Mouse (Mus musculus) intestine, embryonic 16.5 days (tissue): ENCODE data around the gene Flvcr1. TPM values are rescaled to one million over a fixed set of nuclear protein-coding genes. Genes with fewer than 3 reads are reported as not detected.

ENCODE experiments used
- ATAC-seq: fragments of 200-750 bp; cut with Nextera tagmentation; 2 replicates; pipeline ENCODE4 v1.8.0; 2017; ENCODE audit warnings: moderate TSS enrichment, moderate library complexity
- H3K27ac ChIP-seq: fragments of 300-500 bp; sonication (generic); 2 replicates; pipeline ENCODE4 v1.5.1; 2014; ENCODE audit warnings: mild to moderate bottlenecking, low read length
- H3K27me3 ChIP-seq: fragments of 300-500 bp; sonication (generic); replicated peaks from 2 replicates; pipeline ENCODE4 v1.6.1; 2014; ENCODE audit warnings: low read length, control low read depth, mixed read lengths; ENCODE audit not compliant: control insufficient read depth, insufficient read depth
- H3K36me3 ChIP-seq: fragments of 300-500 bp; sonication (generic); 2 replicates; pipeline ENCODE4 v1.6.1; 2014; ENCODE audit warnings: low read length, control low read depth; ENCODE audit not compliant: control insufficient read depth, insufficient read depth
- H3K4me1 ChIP-seq: fragments of 300-500 bp; sonication (generic); 2 replicates; pipeline ENCODE4 v1.6.1; 2014; ENCODE audit warnings: low read length, control low read depth, mixed read lengths; ENCODE audit not compliant: control insufficient read depth, insufficient read depth
- H3K4me2 ChIP-seq: fragments of 300-500 bp; sonication (generic); 2 replicates; pipeline ENCODE4 v1.6.1; 2014; ENCODE audit warnings: low read depth, low read length, control low read depth
- H3K4me3 ChIP-seq: fragments of 300-500 bp; sonication (generic); 2 replicates; pipeline ENCODE4 v1.5.1; 2014; ENCODE audit warnings: mild to moderate bottlenecking, low read length
- H3K9ac ChIP-seq: fragments of 300-500 bp; sonication (generic); 2 replicates; pipeline ENCODE4 v1.6.1; 2014; ENCODE audit warnings: low read depth, low read length
- H3K9me3 ChIP-seq: fragments of 300-500 bp; sonication (generic); 2 replicates; pipeline ENCODE4 v1.6.1; 2016; ENCODE audit warnings: low read length, control low read depth; ENCODE audit not compliant: control insufficient read depth
- WGBS: fragments of 180-500 bp; shearing (Covaris S2); extraction: QIAGEN DNeasy Blood & Tissue Kit; methylation state at CpG from one replicate; pipeline ENCODE4 v1.1.7; 2014; 5-methylcytosine and 5-hydroxymethylcytosine counted together
- polyA plus RNA-seq: library from polyadenylated mRNA; unstranded; fragments of >200 nt; fragmentation: Nextera tagmentation; extraction: Ambion mirVana; gene quantifications from 2 replicates; pipeline ENCODE4 v1.2.1, GENCODE M21; 2015

Flvcr1 gene
- polyA plus RNA-seq: 8.4 and 14.2 TPM in 2 replicates

GRCm38 (mm10) chr1:191026021-191026713 lies at the start of gene Flvcr1:
Flvcr1 (minus strand) TSS chr1:191026158.
- Histone ChIP-seq H3K27ac (peak within 1 kb of the TSS; percentile 96), H3K36me3 (no peaks in the 10 kb centered on the region), H3K4me2 (peak within 1 kb of the TSS; percentile 91), H3K4me3 (peak within 1 kb of the TSS; percentile 82), H3K27me3 (no peaks in the 10 kb centered on the region), H3K4me1 (peaks cover 13% of the 10 kb centered on the region), H3K9ac (peak within 1 kb of the TSS; percentile 93), H3K9me3 (no peaks in the 10 kb centered on the region)
- WGBS: under 1% methylated on average over 49 of the region's 50 CpGs
- peak; percentile 98 for ATAC-seq

- Histone ChIP-seq H3K4me2 (no peak overlapping the region), H3K4me3 (no peak overlapping the region), H3K27ac (peak overlapping the region; percentile 9), H3K9me3 (no peaks in the 10 kb centered on the region), H3K36me3 (no peaks in the 10 kb centered on the region; the same call in 1 of the 2 replicates), H3K27me3 (no peaks in the 10 kb centered on the region), H3K9ac (no peak overlapping the region), H3K4me1 (peaks cover 4% of the 10 kb centered on the region; the same call in 1 of the 2 replicates)
- ATAC-seq: no peak
- 48% methylated on average over 10 of the region's 10 CpGs for WGBS
Measured at GRCm38 (mm10) chr1:191075199-191075883, 49.4 kb upstream of the Flvcr1 start.

- 76% methylated on average over 4 of the region's 4 CpGs for WGBS
- ATAC-seq: no peak
- Histone ChIP-seq H3K27me3 (no peaks in the 10 kb centered on the region), H3K9me3 (no peaks in the 10 kb centered on the region), H3K4me1 (peaks cover 7% of the 10 kb centered on the region; the same call in 1 of the 2 replicates), H3K4me3 (no peak overlapping the region), H3K27ac (peak overlapping the region; percentile 85; the same call in 1 of the 2 replicates), H3K36me3 (no peaks in the 10 kb centered on the region; the same call in 1 of the 2 replicates), H3K4me2 (no peak overlapping the region), H3K9ac (no peak overlapping the region)
Measured at GRCm38 (mm10) chr1:191073486-191073885, 47.5 kb upstream of the Flvcr1 start.

- Histone ChIP-seq H3K4me1 (peaks cover 7% of the 10 kb centered on the region; the same call in 1 of the 2 replicates), H3K4me3 (no peak overlapping the region), H3K4me2 (no peak overlapping the region), H3K9ac (no peak overlapping the region), H3K36me3 (no peaks in the 10 kb centered on the region; the same call in 1 of the 2 replicates), H3K27ac (peak overlapping the region; percentile 85), H3K9me3 (no peaks in the 10 kb centered on the region), H3K27me3 (no peaks in the 10 kb centered on the region)
- 69% methylated on average over 6 of the region's 6 CpGs for WGBS
- peak; percentile 7; the same call in 1 of the 2 replicates for ATAC-seq
Measured at GRCm38 (mm10) chr1:191073001-191073400, 47.0 kb upstream of the Flvcr1 start.

DNA sequence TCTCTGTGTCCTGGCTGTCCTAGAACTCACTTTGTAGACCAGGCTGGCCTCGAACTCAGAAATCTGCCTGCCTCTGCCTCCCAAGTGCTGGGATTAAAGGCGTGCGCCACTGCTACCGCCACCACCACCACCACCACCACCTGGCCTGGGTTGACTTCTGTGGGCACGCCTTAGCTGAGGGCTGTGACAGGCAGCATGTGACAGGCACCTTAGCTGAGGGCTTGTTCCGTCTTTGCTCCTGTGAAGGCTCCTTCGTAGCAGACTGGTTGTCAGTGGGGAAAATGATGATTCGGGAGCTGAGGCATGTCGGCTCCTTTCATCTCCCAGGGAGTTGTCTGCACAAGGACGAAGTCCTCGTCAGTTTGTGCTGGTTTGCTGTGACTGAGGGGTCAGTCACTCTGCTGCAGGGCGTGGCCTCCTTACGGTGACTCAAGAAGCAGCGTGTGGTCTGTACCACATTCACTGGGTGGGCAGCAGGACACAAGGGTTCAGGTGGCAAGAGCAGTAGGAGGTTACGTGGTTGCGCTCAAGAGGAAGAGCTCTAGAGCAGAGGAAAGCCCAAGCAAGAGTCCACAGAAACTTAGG lies 46.5 kb upstream of the Flvcr1 start:
- H3K36me3 ChIP-seq: no peaks in the 10 kb centered on the region; the same call in 1 of the 2 replicates
- ATAC-seq: peak; percentile 85
- no peaks in the 10 kb centered on the region for H3K27me3 ChIP-seq
- peaks cover 7% of the 10 kb centered on the region; the same call in 1 of the 2 replicates for H3K4me1 ChIP-seq
- 72% methylated on average over 16 of the region's 16 CpGs for WGBS
- H3K9me3 ChIP-seq: no peaks in the 10 kb centered on the region
- no peak overlapping the region for H3K4me2 ChIP-seq
- H3K27ac ChIP-seq: peak overlapping the region; percentile 85
- no peak overlapping the region for H3K9ac ChIP-seq
- no peak overlapping the region for H3K4me3 ChIP-seq

DNA sequence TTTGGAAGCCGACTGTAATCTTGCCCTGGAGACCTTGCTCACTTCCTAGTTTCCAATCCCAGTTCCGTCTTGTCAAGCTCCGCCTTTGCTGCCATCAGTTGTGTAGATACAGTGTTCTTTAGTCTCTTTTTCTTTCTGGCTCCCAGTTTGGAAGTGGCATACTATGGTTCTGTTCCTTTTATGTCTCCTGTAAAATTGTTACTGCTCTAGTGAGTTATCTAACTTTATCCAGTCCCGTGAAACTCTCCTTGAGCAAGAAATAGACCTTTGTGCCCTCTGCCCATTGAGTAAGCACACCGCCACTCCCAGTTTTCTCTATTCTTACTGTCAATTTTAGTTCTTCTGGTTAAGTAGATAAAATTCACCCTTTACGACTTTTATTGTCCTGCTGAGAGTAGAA lies 45.7 kb upstream of the Flvcr1 start:
- Histone ChIP-seq H3K9ac (no peak overlapping the region), H3K4me1 (peaks cover 7% of the 10 kb centered on the region; the same call in 1 of the 2 replicates), H3K36me3 (no peaks in the 10 kb centered on the region), H3K4me3 (no peak overlapping the region), H3K27me3 (no peaks in the 10 kb centered on the region), H3K27ac (peak overlapping the region; percentile 85), H3K4me2 (peak overlapping the region; percentile 0; the same call in 1 of the 2 replicates), H3K9me3 (no peaks in the 10 kb centered on the region)
- WGBS: 65% methylated on average over 6 of the region's 6 CpGs
- ATAC-seq: peak; percentile 68

DNA sequence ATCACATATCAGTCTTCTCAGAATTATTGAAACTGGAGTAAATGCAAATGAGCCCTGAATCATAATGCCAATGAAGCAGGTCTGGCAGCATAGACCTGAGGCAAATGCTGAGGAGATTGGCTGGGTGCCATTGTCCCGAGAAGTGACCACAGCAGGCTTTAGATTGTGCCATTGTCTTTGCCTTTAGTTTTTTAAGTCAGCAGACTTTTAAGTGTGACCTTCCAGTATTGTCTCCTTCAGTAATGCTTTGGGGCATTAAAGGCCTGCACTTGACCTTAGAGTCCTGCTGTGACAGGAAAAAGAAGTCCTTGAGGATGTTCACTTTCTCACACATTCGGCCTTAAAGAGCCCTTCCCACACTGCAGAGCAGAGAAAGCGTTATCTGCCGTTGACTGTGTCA lies 44.3 kb upstream of the Flvcr1 start:
- H3K9ac ChIP-seq: no peak overlapping the region
- no peak for ATAC-seq
- H3K4me2 ChIP-seq: no peak overlapping the region
- H3K4me1 ChIP-seq: peaks cover 7% of the 10 kb centered on the region; the same call in 1 of the 2 replicates
- 86% methylated on average over 4 of the region's 4 CpGs for WGBS
- H3K4me3 ChIP-seq: no peak overlapping the region
- no peaks in the 10 kb centered on the region for H3K27me3 ChIP-seq
- no peaks in the 10 kb centered on the region for H3K9me3 ChIP-seq
- no peaks in the 10 kb centered on the region for H3K36me3 ChIP-seq
- H3K27ac ChIP-seq: peak overlapping the region; percentile 68

DNA sequence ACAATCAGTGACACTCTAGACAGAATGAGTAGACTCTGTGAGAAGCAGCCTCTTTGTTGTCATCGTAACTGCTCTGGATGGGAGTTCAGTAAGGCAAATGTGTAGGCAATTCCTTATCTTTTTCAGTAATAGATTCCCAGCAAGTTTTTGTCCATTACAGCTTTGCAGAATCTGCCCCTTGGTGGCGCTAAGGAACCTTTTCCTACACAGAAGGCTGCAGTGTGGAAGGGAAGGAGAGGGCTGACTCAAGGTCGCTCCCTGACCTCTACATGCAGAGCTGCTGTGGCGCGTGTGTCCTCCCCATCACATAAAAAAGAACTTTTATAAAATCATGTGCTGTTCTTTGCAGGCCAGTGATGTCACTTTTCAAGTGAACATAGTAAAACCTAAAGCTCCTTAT lies 42.4 kb upstream of the Flvcr1 start:
- Histone ChIP-seq H3K36me3 (no peaks in the 10 kb centered on the region), H3K4me3 (no peak overlapping the region), H3K4me1 (peaks cover 17% of the 10 kb centered on the region), H3K27me3 (no peaks in the 10 kb centered on the region), H3K27ac (no peak overlapping the region), H3K9me3 (no peaks in the 10 kb centered on the region), H3K9ac (no peak overlapping the region), H3K4me2 (no peak overlapping the region)
- no peak for ATAC-seq
- 78% methylated on average over 5 of the region's 5 CpGs for WGBS

- Histone ChIP-seq H3K27me3 (no peaks in the 10 kb centered on the region), H3K4me3 (no peak overlapping the region), H3K9me3 (no peaks in the 10 kb centered on the region), H3K9ac (no peak overlapping the region), H3K4me1 (peaks cover 13% of the 10 kb centered on the region), H3K36me3 (no peaks in the 10 kb centered on the region), H3K4me2 (no peak overlapping the region), H3K27ac (no peak overlapping the region)
- ATAC-seq: no peak
- WGBS: 72% methylated on average over 4 of the region's 4 CpGs
Measured at GRCm38 (mm10) chr1:191065188-191065587, 39.2 kb upstream of the Flvcr1 start.
